Mouse (Mus musculus) retina, postnatal 7 days (tissue): ENCODE measurements around the gene Sf3b4.
"Not testable (repeated sequence)": the region's sequence is repeated elsewhere in the genome, so short reads cannot be mapped to it uniquely, and the experiment has no call there.

Experiments
- DNase-seq: peaks from one replicate; pipeline ENCODE4 v3.0.0-alpha.2; 2012; ENCODE audit warnings: low read depth, low spot score

The Sf3b4 gene

DNA sequence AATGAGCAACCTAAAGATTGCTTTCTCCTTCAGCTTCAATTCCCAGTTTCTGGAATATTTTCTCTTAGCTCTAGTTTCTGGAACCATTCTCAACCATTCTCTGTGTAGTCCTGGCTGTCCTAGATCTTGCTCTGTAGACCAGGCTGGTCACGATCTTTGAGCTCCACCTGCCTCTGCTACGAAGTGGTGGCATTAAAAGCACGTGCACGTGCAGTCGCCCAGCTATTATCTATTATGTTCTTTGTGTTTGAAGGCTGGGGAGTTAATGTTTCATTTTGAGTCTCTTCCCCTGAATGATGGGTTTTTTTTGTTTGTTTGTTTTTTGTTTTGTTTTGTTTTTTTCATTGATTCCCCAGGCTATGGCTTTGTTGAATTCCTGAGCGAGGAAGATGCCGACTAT lies 1.1 kb downstream of the Sf3b4 start:
- DNase-seq: no peak

DNA sequence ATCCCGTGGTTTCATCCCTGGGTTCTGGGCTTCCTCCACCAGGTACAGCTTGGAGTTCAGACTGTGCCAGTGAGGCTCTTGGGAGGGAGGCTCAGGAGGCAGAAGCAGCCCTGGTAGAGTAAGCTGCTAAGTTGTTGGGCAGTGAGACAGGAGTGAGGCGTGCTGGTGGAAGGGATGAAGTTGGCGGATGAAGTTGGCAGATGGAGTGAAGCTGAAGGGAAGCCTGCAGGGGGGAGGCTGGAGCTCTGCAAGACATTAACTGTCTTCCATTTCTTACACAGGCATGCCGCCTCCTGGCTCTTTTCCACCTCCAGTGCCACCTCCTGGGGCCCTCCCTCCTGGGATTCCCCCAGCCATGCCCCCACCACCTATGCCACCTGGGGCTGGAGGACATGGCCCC lies 1.9 kb downstream of the Sf3b4 start:
- DNase-seq: not testable (repeated sequence)

DNA sequence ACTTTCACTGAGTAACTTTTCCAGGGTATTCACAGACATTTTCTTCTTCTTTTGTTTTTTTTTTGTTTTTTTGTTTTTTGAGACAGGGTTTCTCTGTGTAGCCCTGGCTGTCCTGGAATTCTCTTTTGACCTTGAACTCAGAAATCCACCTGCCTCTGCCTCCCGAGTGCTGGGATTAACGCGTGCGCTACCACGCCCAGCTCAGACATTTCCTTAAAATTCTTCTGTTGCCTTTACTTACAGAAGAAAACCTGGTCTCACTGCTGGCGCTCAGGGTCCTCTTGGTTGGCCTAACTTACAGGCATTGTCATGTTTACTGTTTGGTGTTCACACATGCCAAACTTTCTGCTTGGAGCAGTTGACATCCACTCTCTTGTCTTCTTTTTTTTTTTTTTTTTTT lies 3.1 kb downstream of the Sf3b4 start:
- DNase-seq: no peak

GRCm38 (mm10) chr3:96178427-96178826 lies 6.3 kb downstream of the Sf3b4 start:
- DNase-seq: no peak

- no peak for DNase-seq
These were observed 6.8 kb downstream of the Sf3b4 start for GRCm38 (mm10) chr3:96178902-96179301.

DNA sequence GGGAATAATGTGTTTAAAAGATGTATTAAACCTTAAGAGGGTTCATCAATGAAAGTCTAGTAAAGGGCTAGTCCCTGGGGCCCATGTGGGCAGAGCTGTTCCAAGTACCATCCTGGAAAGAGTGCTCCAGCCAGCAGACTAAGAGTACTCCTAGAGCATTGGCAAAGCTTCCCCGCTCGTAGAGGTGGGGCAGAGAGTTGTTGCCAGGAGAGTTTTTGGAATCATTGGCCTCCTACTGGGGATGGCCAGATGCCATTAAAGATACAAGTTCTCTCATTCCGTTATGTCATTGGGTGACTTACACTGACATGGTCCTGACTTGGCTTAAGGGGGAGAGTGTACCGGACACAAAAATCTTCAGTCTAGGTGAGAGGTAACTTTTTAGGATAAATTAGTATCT lies 7.4 kb downstream of the Sf3b4 start:
- no peak for DNase-seq

DNA sequence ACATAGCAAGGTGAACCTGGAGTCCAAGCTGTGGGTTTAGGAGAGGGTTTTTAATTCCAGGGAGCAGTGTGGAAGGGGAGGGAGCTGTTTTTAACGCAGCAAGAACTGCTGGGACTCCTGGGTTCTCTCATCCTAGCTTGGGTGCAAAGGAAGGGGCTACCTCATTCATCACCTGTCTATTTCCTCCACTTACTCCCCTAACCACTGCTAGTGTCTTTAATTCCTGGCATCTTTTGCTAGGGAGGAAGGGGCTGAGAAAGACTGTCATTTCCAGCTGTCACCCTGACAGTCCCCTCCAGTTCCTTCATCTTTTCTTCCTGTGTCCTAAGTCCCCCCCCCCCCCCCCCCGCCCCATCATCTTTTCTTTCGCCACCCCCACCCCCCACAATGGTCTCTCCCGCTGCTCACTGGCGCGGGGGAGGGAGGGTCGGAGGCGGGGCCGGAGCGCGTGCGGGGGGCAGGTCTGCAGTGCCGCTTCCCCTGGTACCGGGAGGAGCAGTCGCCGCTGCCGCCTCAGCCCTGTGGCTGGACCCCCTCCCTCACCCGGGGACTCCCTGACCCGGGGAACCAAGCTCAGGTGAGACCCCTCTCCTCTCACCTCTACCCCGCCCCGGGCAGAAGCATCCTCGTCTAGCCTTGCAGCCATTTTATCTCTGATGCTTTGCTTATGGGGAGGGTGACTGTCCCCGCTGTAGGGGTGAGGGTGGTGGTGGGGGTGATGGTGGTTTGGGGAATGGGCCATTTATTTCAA lies 8.8 kb downstream of the Sf3b4 start, which contains the start of gene Sv2a:
Gene Sv2a (plus strand): TSS at position 425 of the 751 bp plus-strand sequence.
- peak; percentile 57 for DNase-seq

DNA sequence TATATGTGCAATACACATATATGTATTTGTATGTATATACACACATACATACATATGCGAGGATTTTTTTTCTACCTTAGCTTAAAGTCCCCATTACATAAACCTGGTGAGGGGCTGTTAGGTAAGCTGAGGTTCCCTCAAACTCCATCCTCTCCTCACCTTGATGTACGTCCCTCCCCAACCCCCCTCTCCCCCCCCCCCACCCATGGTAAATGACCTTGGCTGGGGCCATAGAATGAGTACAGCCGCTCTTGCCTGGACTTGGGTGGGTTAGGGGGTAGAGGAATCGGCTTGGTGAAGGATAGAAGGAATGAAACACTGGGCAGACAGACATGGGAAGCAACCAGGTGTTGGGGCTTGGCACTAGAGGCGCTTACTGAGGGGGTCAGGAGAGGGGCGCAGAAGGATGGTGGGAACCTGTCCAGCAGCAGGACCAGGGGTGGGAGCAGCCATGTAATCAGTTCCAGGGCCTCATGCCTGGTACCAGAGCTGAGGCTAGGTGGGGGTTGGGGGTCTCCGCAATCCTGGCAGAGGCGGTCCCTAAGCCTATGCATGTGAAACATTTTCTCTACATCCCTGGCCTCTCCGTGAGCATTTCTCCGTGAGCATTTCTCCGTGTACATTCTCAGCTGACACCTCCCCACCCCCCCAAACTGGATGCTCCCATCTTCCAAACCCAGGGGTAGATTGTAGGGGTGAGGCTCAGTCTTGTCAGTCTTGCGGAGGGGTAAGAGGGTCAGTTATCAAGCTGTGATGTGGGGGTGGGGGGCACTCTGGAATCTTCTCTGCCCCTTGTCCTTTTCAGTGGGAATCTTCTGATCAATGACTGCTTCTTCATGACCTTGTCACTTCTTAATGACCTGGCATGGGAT lies 9.6 kb downstream of the Sf3b4 start:
- no peak for DNase-seq

DNA sequence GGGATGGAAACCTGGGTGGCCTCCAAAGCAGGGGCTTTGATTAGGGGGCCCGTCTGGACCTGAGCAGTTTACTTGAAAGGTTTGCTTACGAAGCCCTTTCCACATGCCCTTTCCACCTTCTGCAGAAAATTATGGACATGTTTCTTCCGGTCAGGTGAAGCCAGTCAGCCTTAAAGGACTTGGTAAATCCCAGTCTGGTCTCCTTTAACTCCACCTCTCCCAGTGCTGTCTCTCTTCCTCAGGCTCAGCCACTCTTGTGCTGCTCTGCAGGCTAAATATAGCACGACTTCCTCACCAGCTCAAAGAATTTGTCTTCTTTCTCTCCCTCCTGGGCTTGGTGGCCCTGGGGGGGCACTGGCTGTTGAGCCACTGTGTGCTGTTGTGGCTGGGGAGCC lies 10.2 kb downstream of the Sf3b4 start:
- no peak for DNase-seq

- DNase-seq: no peak
These were observed 20.8 kb downstream of the Sf3b4 start for GRCm38 (mm10) chr3:96192977-96193376.

DNA sequence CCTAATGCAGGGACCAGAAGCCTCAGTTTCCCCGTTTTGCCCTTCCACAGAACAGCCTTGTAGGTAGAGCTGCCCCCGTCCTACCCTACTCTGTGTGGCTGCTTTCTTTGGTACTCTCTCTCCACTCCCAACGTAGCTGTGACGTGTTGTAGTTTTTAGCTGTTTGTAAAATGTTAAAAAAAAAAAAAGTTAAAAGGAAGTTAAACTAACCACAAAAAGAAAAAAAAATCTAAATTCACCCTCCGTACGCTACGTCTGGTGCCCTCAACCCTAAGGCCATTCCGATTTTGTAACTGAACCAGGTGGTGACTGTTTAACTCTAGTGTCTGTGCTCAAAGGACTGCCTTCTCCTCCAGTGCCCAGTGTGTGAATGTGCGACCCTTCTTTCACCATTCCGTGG lies 22.8 kb downstream of the Sf3b4 start:
- no peak for DNase-seq

DNA sequence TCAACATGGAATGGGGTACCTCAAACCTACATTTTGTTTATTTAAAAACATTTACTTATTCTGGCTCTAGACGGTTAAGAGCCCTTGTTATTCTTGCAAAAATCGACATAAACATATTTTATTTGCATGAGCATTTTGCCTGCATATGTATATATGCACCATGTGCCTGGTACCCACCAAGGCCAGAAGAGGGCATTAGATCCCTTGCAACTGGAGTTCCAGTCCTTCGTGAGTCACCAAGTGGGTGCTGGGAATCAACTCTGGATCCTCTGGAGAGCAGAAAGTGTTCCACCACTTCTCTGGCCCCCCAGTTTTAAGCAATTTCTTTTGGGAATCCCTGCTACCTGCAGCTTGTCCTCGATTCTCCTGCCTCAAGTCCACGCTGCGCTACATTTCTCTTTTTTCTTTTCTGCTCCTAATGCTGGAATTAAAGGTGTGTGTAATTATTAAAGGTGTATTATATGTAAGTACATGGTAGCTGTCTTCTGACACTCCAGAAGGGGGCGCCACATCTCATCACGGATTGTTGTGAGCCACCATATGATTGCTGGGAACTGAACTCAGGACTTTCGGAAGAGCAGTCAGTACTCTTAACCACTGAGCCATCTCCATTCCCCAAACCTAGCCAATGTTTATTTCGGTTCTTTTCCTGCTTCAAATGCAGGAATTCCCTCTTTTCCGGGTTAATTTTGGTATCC lies 23.6 kb downstream of the Sf3b4 start:
- no peak for DNase-seq

- DNase-seq: no peak
These were observed 24.5 kb downstream of the Sf3b4 start for GRCm38 (mm10) chr3:96196437-96197128.

DNA sequence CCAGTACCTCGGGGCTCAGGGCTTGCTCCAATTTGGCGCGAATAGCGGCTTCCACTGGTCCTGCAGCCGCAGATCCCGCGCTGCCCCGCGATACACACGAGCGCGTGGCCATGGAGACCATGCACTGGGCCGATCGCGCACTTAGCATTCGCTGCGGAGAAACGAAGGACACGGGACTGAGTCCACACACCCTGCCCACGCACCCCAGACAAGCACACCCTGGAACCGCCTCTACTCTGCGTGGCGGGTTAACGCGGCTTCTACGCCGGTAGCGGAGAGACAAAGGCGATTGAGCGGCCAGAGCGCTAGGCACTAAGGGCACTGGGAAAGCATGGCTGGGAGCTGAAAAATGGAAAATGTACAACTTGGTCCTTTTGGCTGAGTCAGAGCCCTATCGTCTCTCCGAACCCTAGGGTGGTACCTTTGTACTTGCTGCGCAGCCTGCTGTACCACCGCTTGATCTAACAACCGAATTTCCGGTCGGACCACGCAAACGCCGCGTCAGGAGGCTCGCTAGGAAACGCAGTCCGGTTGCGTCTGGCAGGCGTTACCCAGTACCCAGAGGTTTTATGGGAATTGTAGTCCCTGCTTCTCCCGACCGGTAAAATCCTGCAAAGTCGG lies 25.1 kb downstream of the Sf3b4 start:
- DNase-seq: no peak

GRCm38 (mm10) chr3:96198181-96198580 lies 26.0 kb downstream of the Sf3b4 start:
- no peak for DNase-seq

- not testable (repeated sequence) for DNase-seq
These were observed 26.6 kb downstream of the Sf3b4 start for GRCm38 (mm10) chr3:96198601-96199251.

DNA sequence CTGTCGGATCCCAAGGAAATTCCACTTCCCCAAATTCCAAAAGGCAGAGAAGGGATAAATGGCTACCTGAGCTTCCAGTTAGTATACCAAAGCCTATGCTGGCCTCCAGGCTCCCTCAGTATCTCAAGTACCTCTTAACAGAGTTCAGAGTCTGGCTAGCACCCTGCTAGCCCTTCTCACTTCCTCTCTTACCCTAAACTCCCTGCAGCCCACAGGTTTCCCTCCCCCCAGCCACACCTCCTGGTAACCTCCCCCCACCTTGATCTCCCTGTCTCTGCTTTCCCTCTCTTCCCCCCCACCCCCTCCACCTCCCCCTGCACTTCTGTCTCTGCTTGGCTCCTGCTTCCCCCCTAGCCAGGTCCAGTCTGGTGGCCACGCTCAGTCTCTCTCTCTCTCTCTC lies 27.6 kb downstream of the Sf3b4 start:
- DNase-seq: no peak

GRCm38 (mm10) chr3:96207819-96208218 lies 35.7 kb downstream of the Sf3b4 start:
- DNase-seq: no peak

- DNase-seq: no peak
These were observed 37.1 kb downstream of the Sf3b4 start for GRCm38 (mm10) chr3:96209242-96209641.

- peak; percentile 9 for DNase-seq
These were observed 47.1 kb downstream of the Sf3b4 start for GRCm38 (mm10) chr3:96219191-96219641.
